Mouse (Mus musculus) left cerebral cortex, postnatal 25 days (tissue): Measurements from ENCODE around the gene Stk38l. TPM values are rescaled to one million over a fixed set of nuclear protein-coding genes. Genes with fewer than 3 reads are reported as not detected.
"Not testable (repeated sequence)": the region's sequence is repeated elsewhere in the genome, so short reads cannot be mapped to it uniquely, and the experiment has no call there.

Experiments used
- DNase-seq, 2 experiments: peaks; one replicate each; pipeline ENCODE4 v3.0.0; 2022; ENCODE audit warnings: low spot score in 2 of 2, mixed read lengths in 1 of 2
- intact Hi-C: fragments of 180-260 bp; cut with DNase I; formaldehyde crosslinking; loops from one replicate; pipeline ENCODE4 v1.15.1; 2025
- total RNA-seq, 2 experiments: library from RNA; stranded (reverse); gene quantifications; 2 replicates each; pipeline ENCODE4 v1.2.3; 2021

The Stk38l gene
- total RNA-seq, 2 experiments from 2014 or later, result 23.4 to 23.6 TPM

- intact Hi-C loops, result no loop called here
- DNase-seq, result no peak
Observed at GRCm38 (mm10) chr6:146732232-146732631, 7.4 kb downstream of the Stk38l start.

GRCm38 (mm10) chr6:146732676-146733075 is 7.9 kb downstream of the Stk38l start:
- no peak for DNase-seq
- intact Hi-C loops, result no loop called here

GRCm38 (mm10) chr6:146733554-146733953 is 8.8 kb downstream of the Stk38l start:
- DNase-seq, result no peak
- intact Hi-C loops, result no loop called here

GRCm38 (mm10) chr6:146738889-146739288 is 14.1 kb downstream of the Stk38l start:
- DNase-seq, result no peak

GRCm38 (mm10) chr6:146740724-146741123 is 15.9 kb downstream of the Stk38l start:
- no peak for DNase-seq
- intact Hi-C loops, result no loop called here

More at GRCm38 (mm10) chr6:146738889-146739288, 14.1 kb downstream of the Stk38l start:
- intact Hi-C loops, result no loop called here

- intact Hi-C loops, result no loop called here
Observed at GRCm38 (mm10) chr6:146741986-146742635, 17.3 kb downstream of the Stk38l start.

GRCm38 (mm10) chr6:146744266-146744665 is 19.5 kb downstream of the Stk38l start:
- intact Hi-C loops, DNase-seq: not testable (repeated sequence)

More at GRCm38 (mm10) chr6:146741986-146742635, 17.3 kb downstream of the Stk38l start:
- no peak for DNase-seq

- DNase-seq, result no peak
- intact Hi-C loops, result no loop called here
Observed at GRCm38 (mm10) chr6:146745180-146745579, 20.4 kb downstream of the Stk38l start.

- intact Hi-C loops, result no loop called here
- DNase-seq, result no peak
Observed at GRCm38 (mm10) chr6:146746577-146746976, 21.8 kb downstream of the Stk38l start.

- intact Hi-C loops, result no loop called here
- DNase-seq, result no peak
Observed at GRCm38 (mm10) chr6:146747057-146747456, 22.3 kb downstream of the Stk38l start.

- no peak for DNase-seq
- intact Hi-C loops, result no loop called here
Observed at GRCm38 (mm10) chr6:146748271-146748670, 23.5 kb downstream of the Stk38l start.

GRCm38 (mm10) chr6:146751671-146752070 is 26.9 kb downstream of the Stk38l start:
- DNase-seq, result no peak
- intact Hi-C loops, result no loop called here

GRCm38 (mm10) chr6:146752178-146752577 is 27.4 kb downstream of the Stk38l start:
- no peak for DNase-seq
- intact Hi-C loops, result no loop called here

GRCm38 (mm10) chr6:146752612-146753011 is 27.8 kb downstream of the Stk38l start:
- DNase-seq, result no peak
- intact Hi-C loops, result no loop called here

- intact Hi-C loops, result no loop called here
- DNase-seq, result no peak
Observed at GRCm38 (mm10) chr6:146753560-146754160, 28.9 kb downstream of the Stk38l start.

- intact Hi-C loops, result no loop called here
- no peak for DNase-seq
Observed at GRCm38 (mm10) chr6:146755136-146755535, 30.3 kb downstream of the Stk38l start.

- no peak for DNase-seq
- intact Hi-C loops, result no loop called here
Observed at GRCm38 (mm10) chr6:146755679-146756078, 30.9 kb downstream of the Stk38l start.

- intact Hi-C loops, result no loop called here
Observed at GRCm38 (mm10) chr6:146759027-146759426, 34.2 kb downstream of the Stk38l start.

GRCm38 (mm10) chr6:146760022-146760421 is 35.2 kb downstream of the Stk38l start:
- DNase-seq, result no peak
- intact Hi-C loops, result loop anchor here (5.0 kb wide), 1 partner anchor 33 kb away; no protein-coding TSS in a partner anchor

More at GRCm38 (mm10) chr6:146759027-146759426, 34.2 kb downstream of the Stk38l start:
- no peak for DNase-seq

- intact Hi-C loops, result loop anchor here (5.0 kb wide), 1 partner anchor 33 kb away; no protein-coding TSS in a partner anchor
- no peak for DNase-seq
Observed at GRCm38 (mm10) chr6:146760736-146761135, 35.9 kb downstream of the Stk38l start.
